Mouse (Mus musculus) heart, embryonic 13.5 days (tissue): Measurements from ENCODE around the gene Zfp574. TPM values are rescaled to one million over a fixed set of nuclear protein-coding genes. Genes with fewer than 3 reads are reported as not detected.
A peak's percentile ranks its signal among the peaks of the same experiment; 100 is the strongest.
"Not testable (repeated sequence)": the region's sequence is repeated elsewhere in the genome, so short reads cannot be mapped to it uniquely, and the experiment has no call there.

Experiments
- ATAC-seq: fragments of 200-750 bp; cut with Nextera tagmentation; 2 replicates; pipeline ENCODE4 v1.8.0; 2017; ENCODE audit warnings: moderate TSS enrichment; ENCODE audit not compliant: insufficient number of reproducible peaks, low FRiP score, low TSS enrichment; ENCODE audit errors: extremely low read depth
- H3K27ac ChIP-seq: fragments of 300-500 bp; sonication (generic); replicated peaks from 2 replicates; pipeline ENCODE4 v1.5.1; 2015; ENCODE audit warnings: moderate library complexity, mild to moderate bottlenecking, inconsistent platforms
- H3K27me3 ChIP-seq: fragments of 300-500 bp; sonication (generic); replicated peaks from 2 replicates; pipeline ENCODE4 v1.6.1; 2015; ENCODE audit warnings: mild to moderate bottlenecking, inconsistent platforms
- H3K36me3 ChIP-seq: fragments of 300-500 bp; sonication (generic); 2 replicates; pipeline ENCODE4 v1.6.1; 2015; ENCODE audit warnings: mild to moderate bottlenecking, inconsistent platforms
- H3K4me1 ChIP-seq: fragments of 300-500 bp; sonication (generic); 2 replicates; pipeline ENCODE4 v1.6.1; 2015; ENCODE audit warnings: inconsistent platforms
- H3K4me2 ChIP-seq: fragments of 300-500 bp; sonication (generic); 2 replicates; pipeline ENCODE4 v1.6.1; 2015; ENCODE audit warnings: inconsistent platforms, mild to moderate bottlenecking, moderate library complexity
- H3K4me3 ChIP-seq: fragments of 300-500 bp; sonication (generic); 2 replicates; pipeline ENCODE4 v1.5.1; 2015; ENCODE audit warnings: moderate library complexity, mild to moderate bottlenecking, inconsistent platforms
- H3K9ac ChIP-seq: fragments of 300-500 bp; sonication (generic); 2 replicates; pipeline ENCODE4 v1.6.1; 2015; ENCODE audit warnings: inconsistent platforms, mild to moderate bottlenecking, moderate library complexity
- H3K9me3 ChIP-seq: fragments of 300-500 bp; sonication (generic); 2 replicates; pipeline ENCODE4 v1.6.1; 2016; ENCODE audit warnings: inconsistent platforms
- WGBS: fragments of 180-500 bp; shearing (Covaris S2); methylation state at CpG from one replicate; pipeline ENCODE4 v1.1.7; 2015; ENCODE audit warnings: mixed read lengths; 5-methylcytosine and 5-hydroxymethylcytosine counted together
- polyA plus RNA-seq: library from polyadenylated mRNA; unstranded; fragments of >200 nt; fragmentation: Nextera tagmentation; extraction: Ambion mirVana; gene quantifications from 2 replicates; pipeline ENCODE4 v1.2.1, GENCODE M21; 2015

Gene Zfp574
- polyA plus RNA-seq: 19.3 and 20.1 TPM in 2 replicates

DNA sequence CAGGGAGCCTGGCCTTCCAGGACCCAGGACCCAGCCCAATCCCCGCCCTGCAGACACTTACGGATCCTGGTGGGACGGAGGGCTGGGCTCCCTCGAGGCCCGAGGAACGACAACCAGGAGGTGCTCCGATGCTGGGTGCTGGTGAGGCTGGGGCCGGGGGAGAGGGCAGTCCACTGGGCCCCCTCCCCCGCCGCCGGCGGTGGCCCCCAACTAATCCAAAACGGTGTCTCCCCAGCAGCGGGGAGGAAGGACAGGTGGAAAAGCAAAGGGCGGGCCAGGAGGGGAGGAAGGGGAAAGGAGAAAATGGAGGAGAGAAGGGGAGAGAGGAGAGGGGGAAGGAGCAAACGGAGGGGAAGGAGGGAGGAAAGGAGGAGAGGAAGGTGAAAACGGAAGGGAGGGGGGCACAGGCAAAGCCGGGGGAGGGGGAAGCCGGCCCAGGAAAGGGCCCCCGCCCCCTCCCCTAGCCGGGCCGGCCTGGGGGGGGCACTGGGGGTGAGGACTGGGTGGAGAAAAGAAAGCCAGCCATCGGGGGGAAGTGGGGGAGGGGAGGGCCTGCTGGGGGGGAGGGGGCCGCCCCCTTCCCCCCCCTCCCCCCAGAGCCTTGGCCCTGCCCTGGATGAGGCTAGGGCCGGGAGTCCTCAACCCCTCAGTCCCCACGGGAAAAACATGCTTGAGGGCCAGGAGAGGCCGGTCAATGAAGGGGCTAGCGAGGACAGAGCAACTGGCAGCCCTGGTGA, at the start of gene Zfp574, which contains the start of gene Grik5:
Zfp574 (plus strand) TSS at position 589 of the 737 bp plus-strand sequence.
Grik5 (minus strand) TSS at position 368 of the 737 bp plus-strand sequence.
- Histone ChIP-seq H3K4me1 (peaks cover 46% of the 10 kb centered on the region), H3K27ac (peak within 1 kb of the TSS; percentile 85), H3K4me3 (peak within 1 kb of the TSS; percentile 76), H3K9ac (peak within 1 kb of the TSS; percentile 93), H3K9me3 (no peaks in the 10 kb centered on the region), H3K27me3 (no peaks in the 10 kb centered on the region), H3K4me2 (peak within 1 kb of the TSS; percentile 93), H3K36me3 (peaks cover 16% of the 10 kb centered on the region)
- WGBS: 2% methylated on average over 24 of the region's 28 CpGs
- no peak for ATAC-seq

DNA sequence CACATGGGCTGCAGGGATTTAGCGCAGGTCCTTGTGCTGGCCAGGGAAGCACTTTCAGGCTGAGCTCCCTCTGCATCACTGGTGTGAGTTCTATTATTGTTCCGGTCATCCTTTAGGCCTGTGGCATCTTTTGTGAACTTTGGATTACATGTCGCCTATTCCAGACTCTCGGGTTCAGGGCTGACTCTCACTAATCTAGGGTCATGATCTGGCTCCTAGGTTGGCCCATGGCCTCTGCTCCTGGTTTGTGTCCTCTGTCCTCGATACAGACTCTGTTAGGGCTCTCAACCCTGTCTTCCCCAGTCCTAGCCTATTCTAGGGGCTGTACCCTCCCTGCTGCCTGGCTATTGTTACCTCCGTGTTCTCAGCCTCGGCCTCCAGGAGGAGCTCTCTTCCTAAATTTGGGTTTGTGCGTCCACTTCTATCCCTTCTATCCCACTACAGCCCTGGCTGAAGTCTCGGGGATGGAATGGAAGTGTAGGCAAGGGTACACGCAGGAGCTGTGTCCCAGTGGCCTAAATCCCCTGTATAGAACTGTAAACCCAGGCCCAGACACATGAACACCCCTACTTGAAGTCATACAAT, 46.4 kb upstream of the Zfp574 start:
- no peaks in the 10 kb centered on the region for H3K9me3 ChIP-seq
- no peaks in the 10 kb centered on the region for H3K27me3 ChIP-seq
- H3K9ac ChIP-seq: no peak overlapping the region
- no peak for ATAC-seq
- H3K36me3 ChIP-seq: peaks cover 40% of the 10 kb centered on the region
- no peak overlapping the region for H3K4me2 ChIP-seq
- WGBS: 48% methylated on average over 10 of the region's 10 CpGs
- H3K4me3 ChIP-seq: no peak overlapping the region
- peaks cover 27% of the 10 kb centered on the region for H3K4me1 ChIP-seq
- no peak overlapping the region; the same call in 1 of the 2 replicates for H3K27ac ChIP-seq

- ATAC-seq: no peak
- WGBS: 42% methylated on average over 7 of the region's 7 CpGs
- H3K9ac ChIP-seq: 0 out of 2 replicates have a peak overlapping the region, but pooled peaks have one; percentile 2
Observed at GRCm38 (mm10) chr7:25026452-25026851, 45.9 kb upstream of the Zfp574 start.

DNA sequence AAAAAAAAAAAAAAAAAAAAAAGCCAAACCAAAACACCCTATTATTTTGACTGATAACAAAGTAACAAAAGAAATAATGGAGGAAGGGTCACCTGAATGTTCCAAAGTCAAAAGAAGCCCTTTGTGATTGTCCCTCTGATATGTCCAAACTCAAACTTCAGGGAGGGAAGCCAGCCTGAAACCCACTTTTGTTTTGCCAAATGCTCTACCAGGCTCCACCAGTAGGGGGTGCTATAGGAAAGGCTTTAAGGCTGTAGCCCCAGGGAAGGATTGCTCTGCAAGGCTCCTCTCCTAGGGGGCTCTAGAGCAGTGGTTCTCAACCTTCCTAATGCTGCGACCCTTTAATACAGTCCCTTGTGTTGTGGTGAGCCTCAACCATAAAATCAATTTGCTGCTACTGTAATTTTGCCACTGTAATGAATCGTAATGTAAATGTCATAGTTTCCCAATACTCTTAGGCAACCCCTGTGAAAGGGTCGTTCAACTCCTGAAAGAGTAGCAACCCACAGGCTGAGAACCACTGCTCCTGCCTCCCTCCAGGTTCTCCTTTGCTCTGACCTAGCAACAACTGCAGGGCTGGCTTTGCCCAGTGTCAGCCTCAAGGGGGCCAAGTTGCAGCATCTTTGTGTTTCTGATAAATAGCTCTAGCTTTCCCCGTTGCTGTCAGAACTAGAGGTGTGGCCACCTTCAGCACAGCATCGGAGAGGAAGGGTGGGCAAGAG, 42.2 kb upstream of the Zfp574 start:
- no peaks in the 10 kb centered on the region for H3K9me3 ChIP-seq
- 0 out of 2 replicates have a peak overlapping the region, but pooled peaks have one; percentile 14 for H3K27ac ChIP-seq
- no peak overlapping the region for H3K4me3 ChIP-seq
- no peaks in the 10 kb centered on the region for H3K27me3 ChIP-seq
- H3K36me3 ChIP-seq: peaks cover 39% of the 10 kb centered on the region
- no peak overlapping the region for H3K9ac ChIP-seq
- peaks cover 24% of the 10 kb centered on the region for H3K4me1 ChIP-seq
- 36% methylated on average over 5 of the region's 5 CpGs for WGBS
- no peak overlapping the region for H3K4me2 ChIP-seq
- no peak for ATAC-seq

More at GRCm38 (mm10) chr7:25026452-25026851, 45.9 kb upstream of the Zfp574 start:
- no peak overlapping the region for H3K4me3 ChIP-seq
- H3K36me3 ChIP-seq: peaks cover 35% of the 10 kb centered on the region
- no peak overlapping the region for H3K4me2 ChIP-seq
- H3K27me3 ChIP-seq: no peaks in the 10 kb centered on the region
- H3K27ac ChIP-seq: no peak overlapping the region
- no peaks in the 10 kb centered on the region for H3K9me3 ChIP-seq
- peaks cover 27% of the 10 kb centered on the region for H3K4me1 ChIP-seq

- ATAC-seq: no peak
Observed at GRCm38 (mm10) chr7:25031528-25031927, 40.8 kb upstream of the Zfp574 start.

GRCm38 (mm10) chr7:25034796-25035195, 37.6 kb upstream of the Zfp574 start:
- H3K27ac ChIP-seq: no peak overlapping the region
- H3K9ac ChIP-seq: no peak overlapping the region
- no peaks in the 10 kb centered on the region for H3K9me3 ChIP-seq
- H3K36me3 ChIP-seq: peaks cover 66% of the 10 kb centered on the region
- no peak overlapping the region for H3K4me3 ChIP-seq
- no peak overlapping the region for H3K4me2 ChIP-seq
- ATAC-seq: no peak
- 0 out of 2 replicates have a peak, but pooled peaks cover 10% of the 10 kb centered on the region for H3K4me1 ChIP-seq
- 89% methylated on average over 4 of the region's 4 CpGs for WGBS
- no peaks in the 10 kb centered on the region for H3K27me3 ChIP-seq

More at GRCm38 (mm10) chr7:25031528-25031927, 40.8 kb upstream of the Zfp574 start:
- 70% methylated on average over 3 of the region's 3 CpGs for WGBS
- Histone ChIP-seq H3K36me3 (peaks cover 52% of the 10 kb centered on the region), H3K4me3 (no peak overlapping the region), H3K9me3 (no peaks in the 10 kb centered on the region), H3K9ac (no peak overlapping the region), H3K4me1 (peaks cover 12% of the 10 kb centered on the region; the same call in 1 of the 2 replicates), H3K27me3 (no peaks in the 10 kb centered on the region), H3K27ac (no peak overlapping the region), H3K4me2 (no peak overlapping the region)

DNA sequence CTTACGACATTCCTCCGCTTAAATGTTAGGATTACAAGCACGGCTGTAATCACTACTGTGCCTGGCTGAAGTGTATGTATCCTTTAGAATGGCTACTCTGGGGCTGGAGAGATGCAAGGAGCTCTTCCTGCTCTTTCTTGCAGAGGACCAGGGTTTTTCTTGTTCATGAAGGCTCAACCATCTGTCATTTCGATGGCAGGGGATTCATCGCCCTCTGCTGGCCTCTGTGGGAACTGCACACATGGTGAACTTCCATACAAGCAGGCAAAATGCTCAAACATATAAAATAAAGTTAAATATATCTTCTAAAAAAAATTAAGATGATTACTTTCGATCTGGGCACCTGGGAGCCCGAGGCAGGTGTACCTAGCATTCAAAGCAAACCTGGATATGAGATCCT, 36.5 kb upstream of the Zfp574 start:
- Histone ChIP-seq H3K27me3 (no peaks in the 10 kb centered on the region), H3K4me2 (no peak overlapping the region), H3K9ac (no peak overlapping the region), H3K27ac (no peak overlapping the region), H3K4me1 (0 out of 2 replicates have a peak, but pooled peaks cover 5% of the 10 kb centered on the region), H3K4me3 (no peak overlapping the region), H3K9me3 (no peaks in the 10 kb centered on the region), H3K36me3 (peaks cover 77% of the 10 kb centered on the region)
- WGBS: 51% methylated on average over 7 of the region's 7 CpGs
- ATAC-seq: no peak

DNA sequence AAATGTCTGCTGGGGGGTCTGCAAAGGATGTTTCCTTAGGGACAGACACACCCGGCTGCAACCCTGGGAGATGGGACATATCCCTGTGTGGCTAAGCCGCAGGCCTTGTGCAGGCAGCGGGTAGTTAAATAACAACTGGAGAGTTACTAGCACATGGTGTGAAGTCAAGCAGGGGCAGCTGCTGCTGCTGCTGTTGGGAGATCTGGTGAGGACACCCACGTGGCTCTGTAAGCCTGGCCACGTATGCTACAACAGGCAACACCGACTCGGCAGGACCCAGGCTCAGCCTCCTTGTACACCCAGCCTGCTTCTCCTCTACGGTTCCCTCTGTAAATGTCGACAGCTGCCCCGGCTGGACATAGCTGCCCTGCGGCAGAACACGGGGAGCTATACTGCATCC, 30.4 kb upstream of the Zfp574 start:
- H3K4me3 ChIP-seq: no peak overlapping the region
- peaks cover 93% of the 10 kb centered on the region for H3K36me3 ChIP-seq
- 83% methylated on average over 12 of the region's 12 CpGs for WGBS
- no peak for ATAC-seq
- peaks cover 3% of the 10 kb centered on the region; the same call in 1 of the 2 replicates for H3K4me1 ChIP-seq
- no peaks in the 10 kb centered on the region for H3K9me3 ChIP-seq
- H3K27me3 ChIP-seq: no peaks in the 10 kb centered on the region
- H3K9ac ChIP-seq: no peak overlapping the region
- H3K4me2 ChIP-seq: no peak overlapping the region
- no peak overlapping the region for H3K27ac ChIP-seq

GRCm38 (mm10) chr7:25044599-25044998, 27.8 kb upstream of the Zfp574 start:
- not testable (repeated sequence) for H3K27me3 ChIP-seq, H3K4me2 ChIP-seq, ATAC-seq, H3K27ac ChIP-seq, H3K9me3 ChIP-seq, H3K9ac ChIP-seq, H3K4me3 ChIP-seq, H3K4me1 ChIP-seq
- WGBS: 86% methylated on average over 7 of the region's 7 CpGs
- H3K36me3 ChIP-seq: peaks cover 91% of the 10 kb centered on the region

GRCm38 (mm10) chr7:25047363-25047762, 25.0 kb upstream of the Zfp574 start:
- Histone ChIP-seq H3K9me3 (no peaks in the 10 kb centered on the region), H3K4me2 (no peak overlapping the region), H3K27me3 (no peaks in the 10 kb centered on the region), H3K27ac (no peak overlapping the region), H3K4me1 (peaks cover 13% of the 10 kb centered on the region), H3K4me3 (no peak overlapping the region), H3K9ac (no peak overlapping the region), H3K36me3 (peaks cover 82% of the 10 kb centered on the region)
- ATAC-seq: no peak
- WGBS: 86% methylated on average over 8 of the region's 8 CpGs

DNA sequence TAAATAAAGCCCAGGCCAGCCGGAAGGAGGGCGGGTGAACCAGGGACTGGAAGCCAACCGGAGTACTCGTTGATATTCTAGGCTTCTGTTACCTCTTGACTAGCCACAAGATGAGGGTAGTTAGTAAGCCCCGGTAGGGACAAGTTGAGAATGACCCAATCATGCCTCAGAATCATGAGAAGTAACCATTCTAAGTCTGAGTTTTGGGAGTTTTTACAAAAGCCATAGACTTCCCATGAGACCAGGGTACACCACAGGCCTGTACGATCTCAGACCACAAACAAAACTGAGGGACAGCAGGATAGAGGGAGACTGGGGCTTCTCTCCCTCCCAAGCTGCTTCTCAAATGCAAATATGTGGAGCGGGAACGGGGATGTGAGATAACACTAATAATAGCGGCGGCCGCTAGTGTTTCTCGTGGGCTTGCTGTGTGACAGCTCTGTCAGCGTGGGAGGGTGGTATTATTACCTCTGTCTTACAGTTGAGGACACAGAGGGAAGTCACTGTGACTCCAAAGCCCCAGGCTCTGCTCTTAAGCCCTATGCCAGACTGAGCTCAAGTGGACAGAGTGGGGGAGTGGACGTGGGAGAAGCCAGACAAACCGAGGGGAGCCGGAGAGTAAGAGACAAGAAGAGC, 23.0 kb upstream of the Zfp574 start:
- peak overlapping the region; percentile 25; the same call in 1 of the 2 replicates for H3K9ac ChIP-seq
- H3K4me3 ChIP-seq: no peak overlapping the region
- 55% methylated on average over 16 of the region's 16 CpGs for WGBS
- H3K27ac ChIP-seq: no peak overlapping the region
- peaks cover 13% of the 10 kb centered on the region for H3K4me1 ChIP-seq
- no peak for ATAC-seq
- H3K36me3 ChIP-seq: peaks cover 82% of the 10 kb centered on the region
- H3K27me3 ChIP-seq: no peaks in the 10 kb centered on the region
- H3K9me3 ChIP-seq: no peaks in the 10 kb centered on the region
- H3K4me2 ChIP-seq: no peak overlapping the region
